Mouse (Mus musculus): ENCODE measurements around the gene Rab11fip2. TPM values are rescaled to one million over a fixed set of nuclear protein-coding genes. Genes with fewer than 3 reads are reported as not detected.

Rab11fip2 gene
- total RNA-seq, 2 experiments from 2014 or later, result 9.0 to 9.2 TPM

DNA sequence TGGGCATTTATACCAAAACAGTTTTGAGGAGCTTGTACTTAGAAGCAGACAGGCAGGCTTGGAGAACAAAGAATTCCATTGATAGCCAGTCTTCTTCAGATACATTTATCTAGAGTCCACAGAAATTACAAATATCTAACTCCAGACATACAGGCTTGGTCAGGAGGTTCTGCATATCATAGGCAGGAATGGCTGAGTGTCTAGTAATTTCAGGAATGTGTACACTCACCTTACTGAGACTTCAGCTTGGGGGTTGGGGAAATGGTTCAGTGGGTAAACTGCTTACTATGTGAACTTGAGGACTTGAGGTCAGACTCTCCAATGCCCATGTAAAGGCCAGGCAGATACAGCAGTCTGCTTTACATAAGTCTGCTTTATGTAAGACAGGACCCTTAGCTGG, 81.0 kb downstream of the Rab11fip2 start:
- intact Hi-C loops (cut with DNase I), result no loop called here

DNA sequence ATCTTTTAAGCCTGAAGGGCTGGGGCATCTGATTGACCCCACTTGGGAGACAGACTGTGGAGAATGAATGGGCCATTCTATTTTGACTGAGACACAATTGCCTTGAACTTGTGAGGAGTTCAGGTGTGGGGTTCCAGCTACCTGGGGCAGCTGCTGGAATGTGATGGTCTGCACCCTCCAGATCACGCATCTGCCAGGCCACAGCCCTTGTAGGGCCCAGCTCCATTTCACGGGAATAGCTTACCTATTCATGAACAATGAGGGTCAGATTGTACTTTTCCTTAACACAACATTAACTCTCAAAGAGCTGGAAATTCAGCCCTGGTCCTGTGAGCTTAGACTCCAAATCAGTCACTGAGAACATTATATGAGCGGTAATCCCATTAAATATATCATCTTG, 82.7 kb downstream of the Rab11fip2 start:
- intact Hi-C loops (cut with DNase I), result no loop called here

More for the DNA sequence above, 81.0 kb downstream of the Rab11fip2 start:
- no peak for DNase-seq

DNA sequence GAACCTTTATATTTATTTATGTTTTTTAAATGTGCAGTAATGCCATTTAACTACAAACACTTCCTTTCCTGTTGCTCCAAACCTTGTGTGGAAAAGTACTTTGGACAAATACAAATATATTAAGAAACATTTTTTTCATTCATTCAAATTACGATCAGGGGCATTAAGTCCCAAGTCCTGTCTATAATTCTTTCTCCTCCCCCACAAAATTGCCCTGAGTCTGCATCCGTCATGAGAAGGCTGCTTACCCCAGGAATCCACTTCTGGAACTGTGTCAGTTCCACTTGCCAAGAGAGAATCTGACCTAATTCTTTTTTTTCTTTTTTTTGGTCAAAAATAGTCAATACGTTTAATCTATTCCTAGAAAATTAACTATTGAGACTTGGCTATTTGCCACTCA, 90.4 kb downstream of the Rab11fip2 start:
- peak in 1 of 2 experiments; percentile 2 for DNase-seq
- intact Hi-C loops (cut with DNase I), result no loop called here

More for the DNA sequence above, 82.7 kb downstream of the Rab11fip2 start:
- DNase-seq, result no peak

Measured in heart, postnatal 14 days (tissue).